Mouse (Mus musculus): Measurements from ENCODE around the gene Serpina10. TPM values are rescaled to one million over a fixed set of nuclear protein-coding genes. Genes with fewer than 3 reads are reported as not detected.
A peak's percentile ranks its signal among the peaks of the same experiment; 100 is the strongest.

The Serpina10 gene
- polyA plus RNA-seq, 1 experiment from 2014 or later, result 1.9 TPM

DNA sequence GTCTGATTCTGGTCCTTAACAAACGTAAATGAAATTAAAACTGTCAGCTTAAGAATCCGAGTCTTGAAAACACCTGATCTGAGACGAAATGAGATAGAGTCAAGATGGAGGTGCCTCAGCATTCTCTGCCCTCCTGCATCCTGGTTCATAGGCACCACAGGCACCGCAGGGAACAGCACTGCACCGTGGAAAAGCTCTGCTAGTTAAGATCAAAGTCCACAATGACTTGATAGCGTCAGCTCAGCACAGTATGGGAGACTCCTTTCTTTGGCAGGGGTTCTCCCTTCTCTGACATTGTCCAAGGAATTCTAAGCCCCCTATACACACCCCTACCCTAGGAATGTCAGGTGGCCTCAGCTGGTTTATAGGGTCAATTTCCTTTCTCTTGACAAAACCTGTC is 61.6 kb downstream of the Serpina10 start:
- Histone ChIP-seq H3K36me3 (ENCODE audit: control insufficient read depth, insufficient read depth, low read length) (no peaks in the 10 kb centered on the region), H3K4me2 (ENCODE audit: low read depth, low read length) (no peak overlapping the region), H3K9me3 (ENCODE audit: control insufficient read depth, low read length) (no peaks in the 10 kb centered on the region), H3K9ac (ENCODE audit: low read depth, low read length) (no peak overlapping the region), H3K4me3 (ENCODE audit: low read length) (no peak overlapping the region), H3K4me1 (ENCODE audit: control insufficient read depth, insufficient read depth, low read length) (no peaks in the 10 kb centered on the region), H3K27ac (ENCODE audit: low read length) (no peak overlapping the region), H3K27me3 (replicated peaks; ENCODE audit: control insufficient read depth, insufficient read depth, low read length) (no peaks in the 10 kb centered on the region)
- WGBS, result 49% methylated on average over 6 of the region's 6 CpGs
- ATAC-seq, result peak; percentile 62; the same call in 1 of the 2 replicates

DNA sequence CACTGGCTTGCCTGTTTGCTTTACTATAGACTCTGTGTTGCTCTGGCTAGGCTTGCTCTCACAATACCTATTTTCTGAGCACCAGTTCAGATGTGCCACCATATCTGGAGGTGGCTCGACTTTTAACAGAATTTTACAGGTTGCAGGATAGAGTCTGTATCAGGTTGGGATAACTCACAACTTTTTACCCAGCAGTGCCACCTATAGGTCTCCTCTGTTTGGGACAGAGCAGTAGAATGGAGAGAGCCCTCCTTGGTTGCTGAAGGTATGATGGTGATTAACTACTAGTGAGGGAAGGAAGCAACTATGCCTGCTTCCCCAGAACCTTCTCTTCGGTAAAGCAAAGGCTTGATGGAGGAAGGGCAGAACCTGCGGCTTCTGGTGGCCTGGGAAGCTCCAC is 64.1 kb downstream of the Serpina10 start:
- H3K4me2 ChIP-seq (ENCODE audit: low read depth, low read length), result no peak overlapping the region
- no peaks in the 10 kb centered on the region for H3K36me3 ChIP-seq (ENCODE audit: control insufficient read depth, insufficient read depth, low read length)
- no peak overlapping the region for H3K4me3 ChIP-seq (ENCODE audit: low read length)
- H3K9ac ChIP-seq (ENCODE audit: low read depth, low read length), result no peak overlapping the region
- WGBS, result 56% methylated on average over 3 of the region's 3 CpGs
- H3K27ac ChIP-seq (ENCODE audit: low read length), result no peak overlapping the region
- no peaks in the 10 kb centered on the region for H3K9me3 ChIP-seq (ENCODE audit: control insufficient read depth, low read length)
- H3K27me3 ChIP-seq (replicated peaks; ENCODE audit: control insufficient read depth, insufficient read depth, low read length), result no peaks in the 10 kb centered on the region
- no peaks in the 10 kb centered on the region for H3K4me1 ChIP-seq (ENCODE audit: control insufficient read depth, insufficient read depth, low read length)
- no peak for ATAC-seq

- Histone ChIP-seq H3K4me3 (ENCODE audit: low read length) (no peak overlapping the region), H3K9ac (ENCODE audit: low read depth, low read length) (no peak overlapping the region), H3K4me2 (ENCODE audit: low read depth, low read length) (no peak overlapping the region), H3K9me3 (ENCODE audit: control insufficient read depth, low read length) (no peaks in the 10 kb centered on the region), H3K36me3 (ENCODE audit: control insufficient read depth, insufficient read depth, low read length) (no peaks in the 10 kb centered on the region), H3K4me1 (ENCODE audit: control insufficient read depth, insufficient read depth, low read length) (no peaks in the 10 kb centered on the region), H3K27me3 (replicated peaks; ENCODE audit: control insufficient read depth, insufficient read depth, low read length) (no peaks in the 10 kb centered on the region), H3K27ac (ENCODE audit: low read length) (no peak overlapping the region)
- ATAC-seq, result no peak
- WGBS, result 84% methylated on average over 7 of the region's 7 CpGs
These were observed 66.1 kb downstream of the Serpina10 start for GRCm38 (mm10) chr12:103565151-103565550.

Other genes starting within 250 kb of the Serpina10 start
- 5.5 and 5.6 TPM in 2 replicates for gene Otub2, start 242.8 kb downstream of the Serpina10 start, polyA plus RNA-seq (2015; fragmentation: Nextera tagmentation; extraction: Ambion mirVana)
- 0.13 TPM in 1 of 2 replicates, not detected in the other for gene 9330161L09Rik, start 223.6 kb downstream of the Serpina10 start, polyA plus RNA-seq (2015; fragmentation: Nextera tagmentation; extraction: Ambion mirVana)
- gene Ddx24, start 205.6 kb downstream of the Serpina10 start, polyA plus RNA-seq (2015; fragmentation: Nextera tagmentation; extraction: Ambion mirVana), result 68.2 and 85.0 TPM in 2 replicates
- 40.8 and 45.4 TPM in 2 replicates for gene Ifi27, start 197.2 kb downstream of the Serpina10 start, polyA plus RNA-seq (2015; fragmentation: Nextera tagmentation; extraction: Ambion mirVana)
- gene Ifi27l2a, start 187.8 kb downstream of the Serpina10 start, polyA plus RNA-seq (2015; fragmentation: Nextera tagmentation; extraction: Ambion mirVana), result 15.4 and 16.7 TPM in 2 replicates
- gene Ifi27l2b, start 174.2 kb downstream of the Serpina10 start, polyA plus RNA-seq (2015; fragmentation: Nextera tagmentation; extraction: Ambion mirVana), result 66.6 and 78.2 TPM in 2 replicates
- 0.76 TPM in 2 replicates for gene Ppp4r4, start 99.2 kb downstream of the Serpina10 start, polyA plus RNA-seq (2015; fragmentation: Nextera tagmentation; extraction: Ambion mirVana)
- gene Serpina6, start 25.8 kb upstream of the Serpina10 start, polyA plus RNA-seq (2015; fragmentation: Nextera tagmentation; extraction: Ambion mirVana), result 53.8 and 90.3 TPM in 2 replicates
- 0.09 and 0.31 TPM in 2 replicates for gene Serpina16, start 44.7 kb upstream of the Serpina10 start, polyA plus RNA-seq (2015; fragmentation: Nextera tagmentation; extraction: Ambion mirVana)
- 0.12 TPM in 1 of 2 replicates, not detected in the other for gene Serpina1f, start 64.1 kb upstream of the Serpina10 start, polyA plus RNA-seq (2015; fragmentation: Nextera tagmentation; extraction: Ambion mirVana)
- 16.7 and 18.2 TPM in 2 replicates for gene Serpina1d, start 142.1 kb upstream of the Serpina10 start, polyA plus RNA-seq (2015; fragmentation: Nextera tagmentation; extraction: Ambion mirVana)
- gene Serpina1b, start 198.9 kb upstream of the Serpina10 start, polyA plus RNA-seq (2015; fragmentation: Nextera tagmentation; extraction: Ambion mirVana), result 61.3 and 78.5 TPM in 2 replicates
- 35.7 and 38.3 TPM in 2 replicates for gene Serpina1a, start 232.1 kb upstream of the Serpina10 start, polyA plus RNA-seq (2015; fragmentation: Nextera tagmentation; extraction: Ambion mirVana)